Mouse (Mus musculus) heart, adult 2 months (tissue): ENCODE results near the gene Rho.

ENCODE experiments used
- CTCF ChIP-seq: fragments of 200-600 bp; IDR thresholded peaks from 2 replicates; pipeline ENCODE4 v1.8.1; 2022; ENCODE audit warnings: antibody characterized with exemption, mild to moderate bottlenecking, moderate library complexity
- EP300 ChIP-seq: fragments of 200-500 bp; IDR thresholded peaks from 2 replicates; pipeline ENCODE4 v1.6.1; 2011; ENCODE audit warnings: low read depth, low read length, control low read depth; ENCODE audit not compliant: insufficient read depth

- TF ChIP-seq CTCF (no peak), EP300 (no peak)
Measured at GRCm38 (mm10) chr6:115926416-115926815, 5.1 kb upstream of the Rho start.
